10 mouse cellular contexts compared by ENCODE assay signal in genomic region chrX:162727795-162728194, GRCm38 (mm10). TPM values are rescaled to one million over a fixed set of nuclear protein-coding genes. Genes with fewer than 3 reads are reported as not detected.
DNase-seq lines count a peak whose midpoint lies in the region; ATAC-seq and TF ChIP-seq lines count a peak whose summit lies in the region.
"Had no signal": no experiment of that assay in that cellular context is flagged by ENCODE, and none has a peak within 500 bp of the region (broad histone marks: within the 10 kb centered on the region; RNA-seq: fewer than 3 reads in every experiment).

No protein-coding gene starts in this region.

- 44% methylated on average over 9 of the region's 9 CpGs for WGBS in heart, embryonic 14.5 days
- 30% methylated on average over 9 of the region's 9 CpGs for WGBS in neural tube, embryonic 15.5 days
- 44% methylated on average over 9 of the region's 9 CpGs for WGBS in liver, embryonic 14.5 days (ENCODE audit: insufficient replicate concordance)

- no peak for TF ChIP-seq EP300 in liver, embryonic 14.5 days (IDR thresholded peaks at IDR 0.05; ENCODE audit: low read depth)

- H3K9ac ChIP-seq in heart, embryonic 14.5 days (ENCODE audit: low read length), result no peak overlapping the region
- H3K9ac ChIP-seq in neural tube, embryonic 15.5 days (replicated peaks), result no peak overlapping the region
- no peak overlapping the region for H3K9ac ChIP-seq in liver, embryonic 14.5 days (replicated peaks)
- H3K9ac ChIP-seq: neural tube, embryonic 13.5 days had no signal

- intact Hi-C loops in left cerebral cortex, postnatal 4 days (cut with DNase I), result no loop called here

- H3K36me3 ChIP-seq in heart, embryonic 14.5 days (ENCODE audit: control insufficient read depth, insufficient read depth, low read length), result no peaks in the 10 kb centered on the region
- no peaks in the 10 kb centered on the region for H3K36me3 ChIP-seq in neural tube, embryonic 15.5 days
- no peaks in the 10 kb centered on the region for H3K36me3 ChIP-seq in liver, embryonic 14.5 days (replicated peaks; ENCODE audit: control insufficient read depth, insufficient read depth, low read depth)
- H3K36me3 ChIP-seq: neural tube, embryonic 13.5 days had no signal

- peak overlapping the region; percentile 48; the same call in 1 of the 2 replicates for H3K4me2 ChIP-seq in heart, embryonic 14.5 days (ENCODE audit: low read length)
- H3K4me2 ChIP-seq in neural tube, embryonic 15.5 days, result no peak overlapping the region
- 0 out of 2 replicates have a peak overlapping the region, but pooled peaks have one; percentile 29 for H3K4me2 ChIP-seq in liver, embryonic 14.5 days (ENCODE audit: low read depth)

- H3K27ac ChIP-seq in heart, embryonic 14.5 days (replicated peaks in 1 of 2; ENCODE audit: control insufficient read depth in 1 of 2, insufficient read depth in 1 of 2, low read depth in 2 of 2, low read length in 2 of 2), result no peak overlapping the region
- H3K27ac ChIP-seq in neural tube, embryonic 15.5 days (replicated peaks), result no peak overlapping the region
- no peak overlapping the region for H3K27ac ChIP-seq in liver, embryonic 14.5 days
- H3K27ac ChIP-seq: neural tube, embryonic 13.5 days had no signal

- peaks cover 0 to 4% of the 10 kb centered on the region in 2 experiments; a peak in 1 of 4 replicates for H3K4me1 ChIP-seq in heart, embryonic 14.5 days (ENCODE audit: control insufficient read depth in 2 of 2, insufficient read depth in 2 of 2, low read length in 2 of 2)
- no peaks in the 10 kb centered on the region for H3K4me1 ChIP-seq in neural tube, embryonic 15.5 days
- H3K4me1 ChIP-seq in liver, embryonic 14.5 days (replicated peaks; ENCODE audit: control insufficient read depth in 2 of 2, insufficient read depth in 2 of 2, low read length in 1 of 2), result peaks cover 0 to 15% of the 10 kb centered on the region in 2 experiments; a peak in 3 of 4 replicates

- no peak overlapping the region for H3K4me3 ChIP-seq in heart, embryonic 14.5 days (ENCODE audit: control insufficient read depth in 1 of 2, insufficient read depth in 1 of 2, low read depth in 1 of 2, low read length in 2 of 2)
- no peak overlapping the region for H3K4me3 ChIP-seq in neural tube, embryonic 15.5 days (replicated peaks)
- no peak overlapping the region for H3K4me3 ChIP-seq in liver, embryonic 14.5 days (ENCODE audit: insufficient read depth in 1 of 2, low read depth in 2 of 2, low read length in 2 of 2)
- H3K4me3 ChIP-seq: neural tube, embryonic 13.5 days had no signal

- no peaks in the 10 kb centered on the region for H3K27me3 ChIP-seq in heart, embryonic 14.5 days (ENCODE audit: control insufficient read depth, insufficient read depth, low read length)
- H3K27me3 ChIP-seq in neural tube, embryonic 15.5 days (replicated peaks), result no peaks in the 10 kb centered on the region
- H3K27me3 ChIP-seq in liver, embryonic 14.5 days (ENCODE audit: control insufficient read depth, insufficient read depth, low read length), result no peaks in the 10 kb centered on the region
- H3K27me3 ChIP-seq: neural tube, embryonic 13.5 days had no signal

- H3K9me3 ChIP-seq in heart, embryonic 14.5 days (ENCODE audit: control insufficient read depth, low read length), result no peaks in the 10 kb centered on the region
- H3K9me3 ChIP-seq in neural tube, embryonic 15.5 days (replicated peaks), result no peaks in the 10 kb centered on the region
- H3K9me3 ChIP-seq in liver, embryonic 14.5 days (ENCODE audit: control insufficient read depth, low read length), result no peaks in the 10 kb centered on the region
- H3K9me3 ChIP-seq: neural tube, embryonic 13.5 days had no signal

- TF ChIP-seq CTCF in liver, embryonic 14.5 days (IDR thresholded peaks at IDR 0.05; ENCODE audit: low read depth), result no peak

- no peak for DNase-seq in heart, adult 8-10 months (ENCODE audit: low spot score)
- DNase-seq in neural tube, embryonic 10.5 days (ENCODE audit: extremely low spot score, low spot score), result peak; percentile 25
- DNase-seq in liver, embryonic 14.5 days (ENCODE audit: low read depth in 3 of 3, low spot score in 3 of 3), result no peak
- DNase-seq in left cerebral cortex, postnatal 4 days, result no peak
- no peak for DNase-seq in cerebellum, postnatal 25 days
- DNase-seq: gastrocnemius, postnatal 14 days; layer of hippocampus, postnatal 36 days had no signal

- no peak for ATAC-seq in heart, embryonic 14.5 days (ENCODE audit: insufficient number of reproducible peaks, insufficient read depth, low FRiP score, low read depth)
- no peak for ATAC-seq in neural tube, embryonic 15.5 days (ENCODE audit: low FRiP score)
- no peak for ATAC-seq in liver, embryonic 14.5 days (ENCODE audit: insufficient read depth)

RNA-seq across cellular contexts. Expression of gene Rbbp7, which starts 32.4 kb away (rescaled TPM):
- 430 and 440 TPM in 2 replicates for polyA plus RNA-seq in heart, embryonic 14.5 days (2014; fragmentation: Nextera tagmentation; extraction: Ambion mirVana)
- 100 to 1,000 TPM; 150 to 163 (median 160) TPM for total RNA-seq in heart, adult 8-10 months (2022)
- 220 and 316 TPM in 2 replicates for polyA plus RNA-seq in neural tube, embryonic 15.5 days (2015; fragmentation: Nextera tagmentation; extraction: Ambion mirVana)
- polyA plus RNA-seq in liver, embryonic 14.5 days (2012; rRNA removed), result 69.9 and 111 TPM in 2 replicates
- polyA plus RNA-seq in liver, embryonic 14.5 days (2014; fragmentation: Nextera tagmentation; extraction: Ambion mirVana), result 192 and 194 TPM in 2 replicates
- 100 to 1,000 TPM; 148 to 154 TPM for total RNA-seq in left cerebral cortex, postnatal 4 days (2021)
